Mouse (Mus musculus) spleen, adult 2 months (tissue): Measurements from ENCODE around the gene Cntn4.

Experiments
- CTCF ChIP-seq: fragments of 200-500 bp; IDR thresholded peaks from 2 replicates; pipeline ENCODE4 v1.5.1; 2011; ENCODE audit warnings: mild to moderate bottlenecking, inconsistent platforms; ENCODE audit not compliant: insufficient read depth, insufficient read length, insufficient replicate concordance; ENCODE audit errors: extremely low read depth
- POLR2A ChIP-seq: fragments of 200-500 bp; IDR thresholded peaks from 2 replicates; pipeline ENCODE4 v1.6.1; 2011; ENCODE audit warnings: low read depth, low read length, inconsistent platforms

GRCm38 (mm10) chr6:105688195-105688594 lies 10.7 kb downstream of the Cntn4 start:
- TF ChIP-seq CTCF (no peak), POLR2A (no peak)
